Mouse (Mus musculus) stomach, postnatal 0 days (tissue): Measurements from ENCODE around the gene Rtl8c.

Experiments used
- CTCF ChIP-seq: IDR thresholded peaks from 2 replicates; pipeline ENCODE4 v1.5.1; 2016; ENCODE audit warnings: antibody characterized with exemption, low read depth, mild to moderate bottlenecking, moderate library complexity
- EP300 ChIP-seq: optimal IDR thresholded peaks from 2 replicates; pipeline ENCODE3; 2016; ENCODE audit warnings: antibody characterized with exemption

DNA sequence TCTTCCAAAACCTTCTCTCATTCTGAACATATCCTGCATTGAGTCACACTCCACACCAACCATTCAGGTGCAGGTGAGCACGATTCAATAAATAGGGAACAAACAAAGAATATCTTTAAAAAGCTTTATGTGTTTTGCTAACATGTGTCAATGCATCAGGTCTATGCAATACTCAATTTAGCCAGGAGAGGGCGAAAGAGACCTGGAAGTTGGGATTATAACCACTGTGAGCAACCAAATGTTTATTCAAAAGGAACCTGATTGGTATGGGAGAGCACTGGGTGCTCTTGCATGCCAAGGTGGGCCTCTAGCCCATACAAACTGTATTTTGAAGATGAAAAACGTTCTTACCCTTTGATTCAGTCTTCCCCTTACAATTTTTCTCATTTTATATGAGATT is 2.7 kb downstream of the Rtl8c start:
- TF ChIP-seq EP300 (no peak), CTCF (peak; percentile 79)
